Mouse (Mus musculus) liver, postnatal 0 days (tissue): ENCODE data around the gene Ttc28.

ENCODE experiments used
- CTCF ChIP-seq: sonication (generic); IDR thresholded peaks from 2 replicates; pipeline ENCODE4 v1.5.1; 2016; ENCODE audit warnings: antibody characterized with exemption, low read depth
- EP300 ChIP-seq: IDR thresholded peaks from 2 replicates; pipeline ENCODE4 v1.6.1; 2016; ENCODE audit warnings: antibody characterized with exemption, low read depth, mild to moderate bottlenecking

- TF ChIP-seq CTCF: no peak
- TF ChIP-seq EP300: no peak
Observed at GRCm38 (mm10) chr5:110877666-110878505, 1.7 kb upstream of the Ttc28 start.
